Mouse (Mus musculus) stomach, embryonic 16.5 days (tissue): Measurements from ENCODE around the gene Rptn. TPM values are rescaled to one million over a fixed set of nuclear protein-coding genes. Genes with fewer than 3 reads are reported as not detected.
"Not testable (repeated sequence)": the region's sequence is repeated elsewhere in the genome, so short reads cannot be mapped to it uniquely, and the experiment has no call there.

ENCODE experiments used
- ATAC-seq: fragments of 200-750 bp; cut with Nextera tagmentation; 2 replicates; pipeline ENCODE4 v1.8.0; 2017; ENCODE audit warnings: moderate number of reproducible peaks, moderate TSS enrichment; ENCODE audit not compliant: insufficient read depth, low FRiP score
- H3K27ac ChIP-seq: fragments of 300-500 bp; sonication (generic); 2 replicates; pipeline ENCODE4 v1.5.1; 2014; ENCODE audit warnings: low read length
- H3K27me3 ChIP-seq: fragments of 300-500 bp; sonication (generic); 2 replicates; pipeline ENCODE4 v1.6.1; 2014; ENCODE audit warnings: low read length, control low read depth, mixed read lengths; ENCODE audit not compliant: control insufficient read depth, insufficient read depth
- H3K36me3 ChIP-seq: fragments of 300-500 bp; sonication (generic); 2 replicates; pipeline ENCODE4 v1.6.1; 2014; ENCODE audit warnings: low read length; ENCODE audit not compliant: control insufficient read depth, insufficient read depth
- H3K4me1 ChIP-seq: fragments of 300-500 bp; sonication (generic); 2 replicates; pipeline ENCODE4 v1.6.1; 2014; ENCODE audit warnings: low read length, control low read depth, mixed read lengths; ENCODE audit not compliant: control insufficient read depth, insufficient read depth
- H3K4me2 ChIP-seq: fragments of 300-500 bp; sonication (generic); 2 replicates; pipeline ENCODE4 v1.6.1; 2014; ENCODE audit warnings: low read depth, low read length, mixed read lengths
- H3K4me3 ChIP-seq: fragments of 300-500 bp; sonication (generic); replicated peaks from 2 replicates; pipeline ENCODE4 v1.5.1; 2014; ENCODE audit warnings: mild to moderate bottlenecking, low read length
- H3K9ac ChIP-seq: fragments of 300-500 bp; sonication (generic); 2 replicates; pipeline ENCODE4 v1.6.1; 2014; ENCODE audit warnings: low read length
- H3K9me3 ChIP-seq: fragments of 300-500 bp; sonication (generic); replicated peaks from 2 replicates; pipeline ENCODE4 v1.6.1; 2016; ENCODE audit warnings: low read length, control low read depth; ENCODE audit not compliant: control insufficient read depth
- WGBS: fragments of 180-500 bp; shearing (Covaris S2); extraction: QIAGEN DNeasy Blood & Tissue Kit; methylation state at CpG from one replicate; pipeline ENCODE4 v1.1.7; 2014; 5-methylcytosine and 5-hydroxymethylcytosine counted together
- microRNA-seq: library from miRNA; unstranded; fragments of <30 nt; microRNA quantifications from one replicate; pipeline ENCODE4, GENCODE M21; 2016
- polyA plus RNA-seq: library from polyadenylated mRNA; unstranded; fragments of >200 nt; fragmentation: Nextera tagmentation; extraction: Ambion mirVana; gene quantifications from 2 replicates; pipeline ENCODE4 v1.2.1, GENCODE M21; 2015

Gene Rptn
- polyA plus RNA-seq, 1 experiment from 2014 or later: 30.5 TPM

GRCm38 (mm10) chr3:93446128-93446755 lies 52.7 kb downstream of the Rptn start:
- WGBS: under 1% methylated on average over 54 of the region's 54 CpGs
- Histone ChIP-seq H3K9ac (peak overlapping the region; percentile 68), H3K27me3 (peaks cover 3% of the 10 kb centered on the region; the same call in 1 of the 2 replicates), H3K27ac (no peak overlapping the region; the same call in 1 of the 2 replicates), H3K4me3 (peak overlapping the region; percentile 70), H3K4me2 (peak overlapping the region; percentile 71), H3K36me3 (no peaks in the 10 kb centered on the region), H3K9me3 (no peaks in the 10 kb centered on the region), H3K4me1 (peaks cover 21% of the 10 kb centered on the region)
- no peak for ATAC-seq

- not testable (repeated sequence) for H3K27me3 ChIP-seq, H3K9me3 ChIP-seq, H3K36me3 ChIP-seq, ATAC-seq
- H3K4me3 ChIP-seq: peak overlapping the region; percentile 70
- H3K4me2 ChIP-seq: peak overlapping the region; percentile 71
- WGBS: under 1% methylated on average over 32 of the region's 32 CpGs
- H3K9ac ChIP-seq: peak overlapping the region; percentile 68
- H3K27ac ChIP-seq: peak overlapping the region; percentile 74
- H3K4me1 ChIP-seq: peaks cover 21% of the 10 kb centered on the region
Observed at GRCm38 (mm10) chr3:93446756-93447137, 53.2 kb downstream of the Rptn start.

DNA sequence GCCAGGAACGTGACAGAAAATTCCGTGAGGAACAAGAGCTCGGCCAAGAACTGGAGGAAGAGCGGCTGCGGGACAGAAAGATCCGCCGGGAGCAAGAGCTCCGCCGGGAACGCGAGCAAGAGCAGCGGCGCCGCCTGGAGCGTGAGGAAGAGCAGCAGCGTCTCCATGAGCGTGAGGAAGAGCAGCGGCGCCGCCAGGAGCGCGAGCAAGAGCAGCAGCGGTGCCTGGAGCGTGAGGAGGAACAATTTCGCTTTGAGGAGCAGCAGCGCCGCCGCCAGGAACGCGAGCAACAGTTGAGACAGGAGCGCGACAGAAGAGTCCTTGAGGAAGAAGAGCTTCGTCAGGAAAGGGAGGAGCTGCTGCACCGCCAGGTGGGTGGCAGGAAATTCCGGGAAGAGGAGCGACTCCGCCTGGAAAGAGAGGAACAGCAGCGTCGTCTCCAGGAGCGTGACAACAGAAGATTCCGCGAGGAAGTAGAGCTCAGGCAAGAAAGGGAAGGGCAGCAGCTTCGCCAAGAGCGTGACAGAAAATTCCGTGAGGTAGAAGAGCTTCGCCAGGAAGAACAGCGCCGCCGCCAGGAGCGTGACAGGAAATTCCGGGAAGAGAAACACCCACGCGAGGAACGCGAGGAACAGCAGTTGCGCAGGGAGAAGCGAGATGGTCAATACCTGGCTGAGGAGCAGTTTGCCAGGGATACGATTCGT lies 53.8 kb downstream of the Rptn start:
- ATAC-seq: peak; percentile 63
- H3K27me3 ChIP-seq: peaks cover 3% of the 10 kb centered on the region; the same call in 1 of the 2 replicates

More for the DNA sequence above, 53.8 kb downstream of the Rptn start:
- peak overlapping the region; percentile 68 for H3K9ac ChIP-seq
- H3K36me3 ChIP-seq: no peaks in the 10 kb centered on the region
- H3K4me3 ChIP-seq: peak overlapping the region; percentile 70
- under 1% methylated on average over 59 of the region's 59 CpGs for WGBS
- peaks cover 21% of the 10 kb centered on the region for H3K4me1 ChIP-seq
- H3K4me2 ChIP-seq: peak overlapping the region; percentile 71
- no peaks in the 10 kb centered on the region for H3K9me3 ChIP-seq
- H3K27ac ChIP-seq: peak overlapping the region; percentile 74

Small RNAs within 50 kb of the gene (microRNA-seq; reads per million reads assigned to microRNA genes)
- gene Gm22752 (not detected), gene Gm44353 (not detected)

Other genes starting within 250 kb of the Rptn start
- 1.6 and 2.4 TPM in 2 replicates for gene Crnn, start 248.9 kb upstream of the Rptn start, polyA plus RNA-seq
- gene Flg2, start 196.4 kb upstream of the Rptn start, polyA plus RNA-seq: not detected in 2 replicates
- gene Flg, start 120.2 kb upstream of the Rptn start, polyA plus RNA-seq: 2.2 and 3.0 TPM in 2 replicates
- gene Hrnr, start 74.0 kb upstream of the Rptn start, polyA plus RNA-seq: 1.1 and 2.1 TPM in 2 replicates
- 2.4 and 2.6 TPM in 2 replicates for gene Tchh, start 48.6 kb downstream of the Rptn start, polyA plus RNA-seq
- gene Tchhl1, start 75.1 kb downstream of the Rptn start, polyA plus RNA-seq: not detected in 2 replicates
- 2,104 and 2,339 TPM in 2 replicates for gene S100a11, start 126.8 kb downstream of the Rptn start, polyA plus RNA-seq
- 575 and 603 TPM in 2 replicates for gene S100a10, start 161.4 kb downstream of the Rptn start, polyA plus RNA-seq